Mouse (Mus musculus) left cerebral cortex, adult 9 months (tissue): Measurements from ENCODE around the gene Clec2g.

Source experiments
- DNase-seq, 2 experiments: peaks; one replicate each; pipeline ENCODE4 v3.0.0; 2022; ENCODE audit warnings: low spot score in 2 of 2

Clec2g gene

DNA sequence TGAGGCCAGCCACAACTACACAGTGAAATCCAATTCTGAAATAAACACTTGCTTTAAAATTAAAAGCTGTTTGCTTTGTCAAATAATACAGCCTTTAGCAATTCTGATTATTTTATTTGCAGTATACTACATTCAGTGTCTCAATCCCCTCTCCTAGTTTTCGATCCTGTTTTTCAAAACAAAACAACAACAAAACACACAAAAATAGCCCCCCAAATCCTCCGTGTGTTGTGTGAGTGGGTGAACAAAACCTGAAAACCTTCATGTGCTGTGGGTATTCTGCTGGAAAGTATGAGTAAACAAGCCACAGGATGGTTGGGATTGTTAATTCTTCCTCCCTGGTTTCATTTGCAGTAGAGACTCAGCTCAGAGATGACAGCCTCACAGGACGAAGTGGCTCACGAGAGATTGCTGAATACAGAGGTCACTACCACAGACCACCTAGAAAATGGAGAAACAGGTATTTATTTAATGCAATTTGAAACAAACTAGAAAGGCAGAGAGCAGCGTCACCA is 79.6 kb downstream of the Clec2g start:
- no peak for DNase-seq

DNA sequence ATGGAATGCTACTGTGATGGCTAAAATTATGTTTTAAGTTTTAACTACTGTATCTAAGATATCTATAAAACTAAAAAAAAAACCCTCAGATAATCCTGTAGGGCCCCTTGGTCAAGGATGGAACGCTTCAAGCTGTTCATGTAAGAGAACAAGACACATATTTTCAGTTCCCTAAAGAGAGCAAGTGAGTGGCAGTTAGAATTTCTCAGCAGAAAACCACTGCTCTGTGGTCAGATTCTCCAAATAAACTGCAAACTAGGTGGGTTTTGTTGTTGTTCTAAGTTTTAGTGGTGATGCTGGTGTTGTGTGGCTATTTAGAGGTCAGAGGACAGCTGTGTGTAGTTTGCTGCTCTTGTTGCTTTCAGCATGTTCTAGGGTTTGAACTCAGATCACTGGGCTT is 80.2 kb downstream of the Clec2g start:
- DNase-seq = no peak

DNA sequence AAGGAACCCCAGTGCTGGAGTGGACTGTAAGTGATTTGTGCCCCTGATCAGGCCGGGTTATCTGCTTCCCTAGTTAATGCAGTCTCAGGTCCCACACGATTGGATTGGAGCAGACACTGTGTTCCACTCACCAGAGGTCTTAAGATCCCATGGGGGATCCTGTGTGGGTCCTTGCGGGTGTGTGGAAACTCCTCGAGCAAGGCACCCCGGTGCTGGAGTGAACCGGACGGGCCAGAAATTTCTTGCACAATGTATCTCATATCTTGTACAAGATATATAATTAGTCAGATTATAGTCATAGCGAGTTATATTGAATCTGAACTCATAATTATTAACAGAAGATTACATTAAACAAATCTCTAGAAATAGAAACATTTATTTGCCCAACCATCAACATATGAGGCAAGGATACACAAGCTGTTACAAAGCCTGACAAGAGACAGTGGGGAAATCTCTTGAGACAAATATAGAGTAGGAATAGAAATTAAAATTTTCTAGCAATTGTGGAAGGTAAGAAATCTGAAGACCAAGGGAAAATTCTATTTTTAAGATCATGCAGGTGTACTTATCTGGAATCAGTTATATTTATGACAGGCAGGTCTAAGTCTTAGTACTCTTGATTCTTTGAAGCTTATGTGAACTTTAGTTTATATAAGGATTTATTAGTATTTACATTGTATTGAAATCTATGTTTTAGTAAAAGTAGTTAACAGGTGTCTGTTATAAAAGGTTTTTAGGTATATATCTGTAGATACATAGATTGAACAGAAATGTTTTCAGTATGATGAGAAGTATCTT is 93.5 kb downstream of the Clec2g start:
- no peak for DNase-seq

DNA sequence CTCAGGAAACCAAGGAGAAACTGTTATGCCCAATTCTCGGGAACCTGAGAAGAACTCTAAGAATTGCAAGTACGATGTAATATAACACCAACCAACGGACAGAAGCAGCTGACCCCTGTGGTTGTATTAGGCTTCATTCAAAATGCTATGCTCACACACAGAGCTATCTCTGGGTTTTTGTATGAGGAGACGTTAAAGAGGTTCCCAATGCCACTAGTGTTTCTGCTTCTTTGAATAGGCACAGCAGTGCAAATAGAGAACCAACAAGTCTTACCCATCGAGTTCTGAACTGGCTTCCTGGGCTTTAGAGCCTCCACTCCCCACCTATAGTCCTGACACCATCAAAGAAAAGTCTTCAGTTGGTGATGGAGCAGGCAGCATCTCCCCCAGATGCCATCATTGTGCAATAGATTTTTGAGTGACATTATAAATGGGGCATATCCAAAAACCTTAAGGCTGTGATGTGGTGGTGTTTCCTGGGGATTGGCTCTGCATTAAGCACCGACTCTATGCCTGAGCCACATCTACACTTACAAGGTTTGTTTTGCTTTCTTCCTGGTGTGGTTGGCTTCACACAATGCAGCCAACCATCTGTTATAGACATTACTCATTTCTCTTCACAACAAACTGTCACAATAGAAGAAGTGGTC is 96.1 kb downstream of the Clec2g start:
- DNase-seq = no peak

DNA sequence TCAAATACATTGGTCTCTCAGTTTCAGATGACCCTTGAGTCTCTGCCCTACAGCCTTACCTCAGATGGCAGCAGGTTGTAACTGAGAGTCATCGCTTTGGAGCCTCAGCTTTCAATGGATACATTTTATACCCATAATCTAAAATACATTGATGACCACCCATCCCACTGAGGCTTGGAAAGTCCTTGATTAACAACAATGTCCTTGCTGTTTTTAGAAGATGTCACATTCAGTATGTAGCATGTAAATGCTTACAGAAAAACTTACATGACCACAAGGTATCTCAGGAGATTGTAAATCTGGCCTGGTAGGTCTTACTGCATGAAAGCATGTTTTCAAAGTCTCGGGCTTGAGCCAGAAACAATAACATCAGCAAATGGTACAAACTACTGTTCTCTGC is 96.8 kb downstream of the Clec2g start:
- no peak for DNase-seq

DNA sequence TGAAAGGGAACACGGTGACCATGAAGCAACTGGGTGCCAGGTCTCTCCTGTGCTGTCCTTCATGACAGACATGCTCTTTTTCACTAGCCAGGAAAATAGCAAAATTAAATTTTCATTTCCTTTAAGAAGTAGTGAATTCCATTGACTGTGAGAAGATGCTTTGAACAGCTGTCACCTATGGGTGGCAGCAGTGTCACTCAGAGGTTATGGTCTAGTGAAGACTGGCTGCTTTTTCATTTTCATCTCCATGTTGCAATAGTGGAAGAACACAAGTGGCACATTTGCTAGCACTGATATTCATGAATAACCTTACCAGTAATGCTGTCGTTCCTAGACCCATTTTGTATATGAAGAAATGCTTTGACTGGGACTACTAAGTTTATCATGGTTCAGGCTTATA is 99.2 kb downstream of the Clec2g start:
- no peak for DNase-seq
